Mouse (Mus musculus) cerebellum, postnatal 14 days (tissue): ENCODE results near the gene Fgd4.
A peak's percentile ranks its signal among the peaks of the same experiment; 100 is the strongest.

Source experiments
- DNase-seq, 2 experiments: peaks; one replicate each; pipeline ENCODE4 v3.0.0; 2021; ENCODE audit warnings: mixed read lengths in 2 of 2

The Fgd4 gene

DNA sequence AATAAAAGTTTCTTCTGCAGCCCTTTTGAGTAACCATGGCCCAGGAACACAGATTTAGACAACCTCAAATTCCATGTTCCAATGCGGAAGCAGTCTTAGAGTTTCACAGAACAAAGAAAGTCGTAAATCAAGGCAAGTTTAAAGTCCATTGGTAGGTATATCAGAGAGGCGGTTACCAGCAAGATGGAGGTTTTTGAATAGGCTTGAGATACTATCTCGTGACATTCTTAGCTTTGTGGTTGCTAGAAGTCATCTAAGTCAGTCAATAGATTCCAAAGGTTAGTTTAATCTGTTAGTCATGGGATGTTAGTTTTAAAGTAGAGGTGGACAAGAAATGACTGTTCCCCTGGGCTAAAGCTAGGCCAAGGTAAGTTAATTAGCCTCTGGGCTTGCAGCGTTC, at the start of gene Fgd4:
Fgd4 (minus strand) TSS at position 89 of the 400 bp plus-strand sequence.
- no peak for DNase-seq

DNA sequence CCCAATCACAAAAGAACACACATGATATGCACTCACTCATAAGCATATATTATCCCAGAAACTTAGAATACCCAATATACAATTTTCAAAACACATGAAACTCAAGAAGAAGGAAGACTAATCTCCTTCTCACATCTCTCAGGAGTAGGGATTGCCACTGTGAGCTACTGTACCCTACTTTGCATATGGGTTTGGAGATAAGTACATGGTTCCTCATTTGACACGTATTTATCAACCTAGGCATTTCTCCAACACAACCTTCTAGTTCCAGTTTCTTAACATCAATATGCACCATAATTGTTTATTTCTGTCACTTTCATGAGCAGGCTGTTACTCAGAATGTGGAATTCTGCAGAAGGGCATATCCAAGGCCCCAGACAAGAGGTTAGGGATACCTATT, 44.8 kb upstream of the Fgd4 start:
- no peak for DNase-seq

DNA sequence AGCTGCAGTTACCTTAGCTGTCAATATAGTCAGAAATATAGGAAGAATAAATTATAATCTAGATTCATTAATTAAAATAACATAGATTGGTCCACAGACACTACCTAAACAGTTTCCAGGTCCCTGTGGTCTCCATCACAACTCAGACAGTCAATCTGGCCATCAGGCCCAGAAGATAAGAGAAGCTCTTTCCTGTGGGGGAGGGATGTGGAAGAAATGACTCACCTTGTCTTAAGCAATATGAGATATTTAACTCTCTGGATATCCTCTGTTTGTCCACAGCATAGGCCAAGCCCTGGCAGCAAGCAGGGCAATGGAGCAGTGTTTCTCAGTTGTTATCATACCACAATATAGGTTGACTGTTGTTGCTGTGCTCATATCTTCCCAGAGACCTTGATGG, 33.4 kb upstream of the Fgd4 start:
- no peak for DNase-seq

DNA sequence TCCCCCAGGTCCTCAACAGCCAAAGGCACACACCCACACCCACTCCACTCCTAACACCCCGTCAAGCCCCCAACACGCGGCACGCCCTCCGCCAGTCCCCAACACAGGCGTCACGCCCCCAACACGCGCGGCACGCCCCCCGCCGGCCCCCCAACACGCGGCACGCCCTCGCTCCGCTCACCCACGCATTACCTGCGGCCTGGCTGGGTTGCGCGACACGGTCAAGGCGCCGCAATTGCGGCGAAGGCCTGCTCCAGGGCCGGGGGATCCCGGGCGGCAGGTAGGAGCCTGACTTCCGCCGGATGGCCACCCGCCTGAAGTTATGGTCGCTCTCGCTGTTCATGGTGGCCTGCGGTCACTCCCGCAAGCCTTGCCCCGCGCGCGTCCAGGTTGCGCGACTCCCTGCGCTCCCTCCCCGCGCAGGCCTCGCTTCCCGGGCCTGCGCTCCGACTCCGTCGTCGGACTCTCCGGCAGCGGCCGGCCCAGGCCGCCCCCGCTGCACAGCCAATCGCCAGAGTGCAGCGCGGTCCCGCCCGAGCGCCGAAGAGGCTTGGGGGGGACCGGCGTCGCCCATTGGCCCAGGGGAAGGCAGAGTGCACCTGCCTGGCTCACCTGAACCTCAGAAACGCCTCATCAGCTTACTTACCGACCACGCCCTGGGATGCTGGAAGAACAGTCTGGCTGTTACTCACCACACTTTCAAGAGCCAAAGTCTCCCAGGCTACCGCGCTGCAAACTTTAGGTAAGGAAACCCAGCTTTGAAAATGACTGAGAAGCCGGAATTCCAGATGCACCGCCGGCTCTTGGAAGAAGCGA, 555 bp downstream of the Fgd4 start:
- DNase-seq, result peak; percentile 42 to 47

DNA sequence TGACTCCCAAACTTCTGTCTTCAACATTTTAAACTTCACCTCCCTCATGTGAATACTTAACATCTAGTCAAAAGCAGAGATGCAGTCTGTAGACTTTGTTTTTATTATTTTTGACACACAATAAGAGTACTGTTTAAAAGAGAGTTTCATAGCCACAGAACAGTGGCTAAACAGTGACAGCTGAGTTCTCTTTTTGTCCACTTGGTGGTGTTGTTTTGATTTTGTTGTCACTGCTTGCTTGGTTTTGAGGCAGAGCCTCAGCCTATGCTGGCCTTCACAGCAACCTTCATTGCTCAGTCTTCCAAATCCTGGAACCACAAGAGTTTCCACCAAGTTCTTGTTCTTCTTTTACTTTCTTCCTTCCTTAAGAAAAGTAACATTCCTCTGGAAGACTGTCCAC, 3.8 kb downstream of the Fgd4 start:
- DNase-seq, result no peak

DNA sequence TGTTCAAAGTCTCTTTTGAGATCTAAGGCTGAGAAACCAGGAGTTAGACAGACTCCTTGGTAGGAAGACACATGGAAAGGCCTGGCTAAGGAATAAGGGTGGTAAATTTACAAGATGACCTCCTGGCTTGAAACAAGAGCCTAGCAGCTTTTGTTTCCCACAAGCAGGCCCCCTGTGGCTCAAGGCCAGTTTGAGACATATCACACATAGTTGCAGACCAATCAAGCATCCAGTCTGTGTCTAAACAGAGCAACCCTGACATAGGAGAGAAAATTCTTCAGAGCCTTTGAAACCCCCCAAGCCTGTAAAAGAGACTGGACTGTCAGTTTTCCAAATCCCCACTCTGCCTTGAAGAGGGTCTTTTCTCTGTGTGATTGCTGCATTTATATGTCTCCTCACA, 7.7 kb downstream of the Fgd4 start:
- DNase-seq, result no peak

DNA sequence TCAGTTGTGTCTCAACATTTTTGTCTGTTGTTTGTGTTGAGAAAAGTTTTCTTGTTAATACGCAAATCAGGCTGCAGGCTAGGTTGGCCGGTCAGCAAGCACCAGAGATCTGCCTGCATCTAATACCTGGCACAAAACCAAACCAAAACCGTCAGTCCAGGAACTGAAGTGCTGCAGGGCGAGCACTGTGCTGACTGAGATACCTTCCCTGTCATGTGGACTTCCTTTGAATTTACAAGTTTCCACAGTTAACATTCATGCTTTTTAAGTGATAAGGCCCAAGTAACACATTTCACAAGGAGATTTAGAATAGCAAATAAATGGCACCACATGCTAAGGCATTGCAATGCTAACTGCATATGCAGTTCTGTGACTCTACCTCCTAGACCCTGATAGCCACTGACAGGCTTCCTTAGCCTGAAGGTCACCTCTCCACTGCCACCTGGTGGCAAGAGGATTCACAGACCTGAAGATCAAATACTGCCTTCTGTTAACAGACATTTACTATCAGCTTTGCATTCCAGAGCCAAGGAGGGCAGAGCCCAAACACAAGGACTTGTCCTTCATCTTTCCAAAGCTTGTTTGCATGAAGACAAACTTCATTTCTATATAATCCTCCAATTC, 15.8 kb downstream of the Fgd4 start:
- DNase-seq, result peak; percentile 92

DNA sequence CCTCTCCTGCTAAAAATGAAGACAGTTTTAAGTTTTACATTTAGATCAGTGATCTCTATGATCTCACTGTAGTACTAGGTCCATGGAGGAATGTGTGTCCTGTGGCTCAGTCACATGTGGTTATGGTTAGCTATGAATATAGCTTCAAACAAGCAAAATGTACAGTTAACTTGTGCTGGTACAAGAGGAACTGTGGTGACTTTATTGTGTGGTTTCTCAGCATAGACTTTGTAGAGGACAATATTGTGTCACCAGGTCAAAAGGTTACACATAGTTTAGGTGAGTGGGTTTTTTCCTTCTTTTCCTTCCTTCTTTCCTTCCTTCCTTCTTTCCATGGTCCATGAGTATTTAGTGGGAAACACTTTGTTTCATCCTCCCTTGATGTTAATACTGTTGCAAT, 23.8 kb downstream of the Fgd4 start:
- DNase-seq, result no peak

DNA sequence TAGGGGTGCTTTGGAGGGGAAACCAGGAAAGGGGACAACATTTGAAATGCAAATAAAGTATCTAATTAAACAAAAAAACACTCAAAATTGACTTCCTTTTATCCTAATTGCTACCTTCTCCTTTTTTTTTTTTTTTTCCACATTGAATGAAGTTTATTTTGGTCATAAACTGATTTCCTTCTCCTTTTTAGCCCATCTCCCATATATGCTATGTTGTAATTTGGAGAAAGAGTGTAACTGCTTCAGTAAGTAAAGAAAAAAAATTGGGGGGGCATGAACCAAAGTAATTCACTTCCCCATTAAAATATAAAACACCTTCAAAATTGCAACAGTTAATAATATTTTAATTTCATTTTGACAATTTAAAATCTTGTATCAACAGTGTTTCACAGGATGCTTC, 25.8 kb downstream of the Fgd4 start:
- DNase-seq, result no peak

DNA sequence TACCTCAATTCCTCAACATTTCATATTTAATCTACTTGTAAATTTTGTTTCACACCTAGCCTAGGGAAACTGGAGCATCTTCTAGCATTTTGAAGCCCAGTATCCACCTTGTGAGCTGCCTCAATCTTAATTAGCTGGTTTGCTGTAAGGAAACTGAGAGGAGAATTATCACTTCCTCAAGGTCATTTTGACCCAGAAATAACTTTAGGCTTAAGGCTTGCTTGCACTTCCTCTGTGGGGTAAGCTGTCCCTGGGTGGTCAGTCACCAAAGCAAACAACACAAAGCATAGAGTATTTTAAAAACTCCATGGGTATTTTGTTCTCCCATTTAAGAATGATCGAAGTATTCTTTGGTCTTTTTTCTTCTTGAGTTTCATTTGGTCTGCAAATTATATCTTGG, 27.2 kb downstream of the Fgd4 start:
- DNase-seq, result no peak

DNA sequence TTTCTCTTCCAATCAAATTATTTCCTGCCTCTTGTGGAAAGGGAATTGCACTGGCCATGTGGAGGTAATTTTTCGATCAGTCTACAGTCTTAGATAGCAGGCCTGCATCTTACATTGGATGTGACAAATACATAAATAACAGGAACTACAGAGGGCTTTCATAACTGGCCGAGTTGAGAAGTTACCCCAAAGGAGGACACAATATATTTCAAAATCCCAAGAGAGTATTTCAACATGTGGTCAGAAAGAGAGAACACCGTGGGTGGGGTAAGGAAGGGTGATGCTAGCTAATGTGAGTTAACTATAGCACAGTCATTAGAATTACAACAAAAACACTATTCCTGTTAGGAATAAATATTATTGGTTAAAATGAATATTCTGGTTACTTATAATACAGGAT, 29.0 kb downstream of the Fgd4 start:
- no peak for DNase-seq

DNA sequence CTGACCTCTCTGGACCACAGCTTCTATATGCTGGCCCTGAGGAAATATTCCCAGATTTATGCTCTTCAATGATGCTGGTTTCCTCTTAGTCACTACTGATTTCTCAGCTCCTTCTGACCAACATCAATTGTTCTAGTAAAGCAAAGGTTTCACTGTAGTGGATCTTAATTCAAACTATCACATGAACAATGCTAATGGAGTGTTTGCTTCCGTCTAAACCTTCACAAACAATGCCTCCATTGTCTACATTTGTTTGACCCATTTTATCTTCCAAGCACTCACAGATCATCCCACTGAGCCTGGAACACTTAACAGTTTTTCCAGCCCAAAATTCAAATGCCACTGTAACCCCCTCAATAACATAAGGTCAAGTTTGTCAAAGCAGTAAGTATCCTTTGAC, 33.6 kb downstream of the Fgd4 start:
- no peak for DNase-seq

DNA sequence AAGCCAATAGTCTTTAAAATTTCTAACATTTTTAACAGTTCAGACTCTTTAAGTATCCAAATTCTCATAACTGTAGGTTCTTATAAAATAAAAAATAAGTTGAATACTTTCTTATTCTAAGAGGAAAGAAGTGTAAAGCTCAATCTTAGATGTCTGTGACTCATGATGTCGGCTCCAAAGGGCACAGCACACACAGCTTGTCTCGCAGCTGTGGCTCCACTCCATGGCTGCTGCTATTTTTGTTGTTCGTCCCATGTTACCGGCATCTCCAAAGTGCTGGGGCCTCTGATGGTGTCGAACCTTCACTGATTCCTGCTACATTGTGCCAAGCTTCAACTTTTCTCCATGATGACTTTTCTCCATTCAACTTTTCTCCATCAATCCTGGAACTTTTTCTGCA, 34.1 kb downstream of the Fgd4 start:
- no peak for DNase-seq

DNA sequence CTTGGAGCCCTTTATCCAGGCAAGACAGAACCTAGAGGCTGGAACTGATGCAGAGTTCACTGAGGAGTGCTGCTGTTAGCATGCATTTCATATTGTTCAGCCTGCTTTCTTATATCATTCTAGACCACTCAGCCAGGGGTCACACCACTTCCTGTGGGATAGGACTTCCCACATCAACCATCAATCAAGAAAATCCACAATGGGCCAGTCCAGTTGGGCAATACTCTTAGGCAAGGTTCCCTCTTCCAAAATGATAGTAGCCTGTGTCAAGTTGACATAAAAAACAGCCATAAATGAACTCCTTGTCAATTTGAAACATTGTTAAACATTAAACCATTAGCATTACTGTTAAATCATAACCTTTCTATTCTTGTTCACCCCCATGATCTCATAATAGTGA, 34.6 kb downstream of the Fgd4 start:
- DNase-seq, result no peak

DNA sequence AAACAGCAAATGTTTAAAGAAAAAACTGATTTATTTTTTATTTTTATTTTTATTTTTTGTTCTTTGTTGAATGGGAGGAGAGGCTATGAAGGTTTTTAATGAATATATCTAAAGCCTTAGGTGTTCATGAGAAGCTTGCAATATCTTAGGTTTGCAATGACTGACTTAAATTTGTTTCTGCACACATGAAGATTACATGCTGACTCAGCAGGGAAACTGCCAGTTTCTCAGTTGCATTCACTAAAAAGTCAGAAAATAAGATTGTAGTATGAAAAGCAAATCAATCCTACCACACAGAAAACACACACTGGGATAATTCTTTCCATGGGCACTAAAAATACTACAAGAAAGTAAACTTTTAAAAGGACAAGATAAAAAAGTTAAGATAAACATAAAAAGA, 39.6 kb downstream of the Fgd4 start:
- DNase-seq, result no peak

DNA sequence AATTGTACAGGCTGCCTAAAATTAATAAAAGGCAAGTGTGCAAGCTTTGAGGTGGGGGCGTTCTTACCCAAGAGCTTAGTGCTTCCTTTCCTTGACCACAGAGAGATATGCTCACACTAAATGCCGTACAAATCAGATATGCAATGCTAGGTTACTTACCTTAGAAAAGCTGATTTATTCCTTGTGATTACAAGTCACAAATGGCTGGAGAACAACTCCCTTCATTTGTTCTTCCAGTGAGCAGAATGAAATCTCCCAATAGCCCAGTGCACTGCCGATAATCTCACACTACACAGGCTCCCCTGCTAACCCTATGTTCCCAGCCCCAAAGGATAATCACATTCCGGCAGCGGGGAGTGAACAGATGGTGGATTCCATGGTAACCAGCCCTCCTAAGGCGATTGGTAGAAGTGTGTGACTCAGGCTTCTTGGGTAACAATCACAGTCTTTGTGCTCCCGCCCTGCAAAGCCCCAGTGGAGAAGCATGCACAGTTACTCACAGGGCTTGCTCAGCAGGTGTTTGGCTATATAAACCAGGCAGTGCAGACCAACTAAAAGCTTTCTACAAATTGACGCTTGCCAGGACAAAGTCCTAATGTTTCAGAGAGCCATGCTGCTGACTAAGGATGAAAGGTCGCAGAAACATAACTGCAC, 40.3 kb downstream of the Fgd4 start:
- DNase-seq, result peak; percentile 84 to 90

DNA sequence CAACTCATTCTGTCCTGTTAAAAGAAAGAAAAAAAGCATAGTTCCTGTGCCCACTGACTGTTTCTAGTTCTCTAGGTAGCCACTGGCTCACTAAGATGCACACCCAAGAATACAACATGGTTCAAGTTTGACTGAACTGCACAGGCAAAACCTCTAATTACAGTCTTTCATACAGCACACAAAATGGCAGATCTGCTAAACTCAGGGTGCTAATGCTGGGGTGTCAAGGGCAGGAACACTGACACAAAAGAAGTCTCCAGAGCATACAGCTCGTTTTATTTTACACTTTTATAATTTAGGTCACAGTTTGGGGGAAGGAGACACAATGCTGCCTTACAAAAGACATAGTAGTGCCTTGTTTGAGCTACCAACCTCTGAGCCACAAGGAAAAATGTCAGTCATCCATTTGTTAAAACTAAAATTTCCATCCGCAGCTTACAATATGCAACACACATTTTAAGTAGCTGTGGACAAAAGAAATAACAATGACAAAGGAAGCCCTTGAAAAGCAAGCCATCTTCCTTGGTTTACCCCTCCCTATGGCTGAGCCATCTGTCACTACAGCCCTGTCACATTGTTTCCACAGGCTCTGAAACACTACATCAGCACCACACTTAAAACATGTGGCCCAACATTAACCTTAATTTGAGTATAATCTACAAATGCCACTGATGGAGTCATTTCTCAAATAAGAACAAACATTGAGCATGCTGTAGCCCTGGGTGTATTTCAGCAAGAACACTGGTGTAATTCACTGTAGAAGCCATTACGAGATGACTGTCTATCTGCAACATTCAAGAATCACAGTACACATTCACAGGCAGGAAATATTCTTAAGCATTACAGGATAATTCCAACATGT, 41.1 kb downstream of the Fgd4 start:
- DNase-seq, result peak in 1 of 2 experiments; percentile 65

DNA sequence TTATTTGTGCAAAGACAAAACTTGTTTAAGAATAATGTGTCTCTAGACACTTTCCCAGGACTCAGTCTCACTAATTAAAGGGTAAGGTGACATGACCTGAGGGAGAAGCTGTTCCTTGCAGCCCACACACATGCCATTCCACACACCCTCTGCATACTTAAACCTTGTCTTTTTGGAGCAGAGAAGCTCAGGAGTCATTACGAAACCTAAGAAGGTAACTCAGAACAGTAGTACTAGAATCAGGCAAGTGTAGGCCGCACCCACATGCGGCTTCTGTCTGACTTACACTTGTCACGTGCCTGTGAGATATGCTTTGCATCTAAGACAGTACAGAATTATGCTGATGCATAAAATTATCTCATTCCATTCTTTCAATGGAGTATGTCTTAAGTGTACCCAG, 42.6 kb downstream of the Fgd4 start:
- no peak for DNase-seq

DNA sequence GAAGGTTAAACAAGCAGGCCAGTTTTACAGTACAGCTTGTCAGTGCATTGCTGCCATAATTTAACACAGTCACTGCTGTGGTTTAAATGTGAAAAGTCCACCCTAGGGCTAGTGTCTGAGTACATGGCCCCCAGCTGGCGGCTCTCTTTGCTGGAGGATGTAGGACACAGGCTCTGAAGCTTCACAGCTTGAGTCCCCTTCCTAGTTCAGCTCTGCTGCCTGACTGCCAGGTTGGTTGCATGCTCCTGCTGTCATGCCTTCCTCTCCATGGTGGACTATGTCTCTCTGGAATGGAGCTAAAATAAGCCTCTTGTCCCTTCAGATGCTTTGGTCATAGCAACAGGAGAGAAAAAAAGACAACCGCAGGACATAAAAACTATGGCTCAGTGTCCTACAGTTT, 46.3 kb downstream of the Fgd4 start:
- peak; percentile 54 to 78 for DNase-seq

DNA sequence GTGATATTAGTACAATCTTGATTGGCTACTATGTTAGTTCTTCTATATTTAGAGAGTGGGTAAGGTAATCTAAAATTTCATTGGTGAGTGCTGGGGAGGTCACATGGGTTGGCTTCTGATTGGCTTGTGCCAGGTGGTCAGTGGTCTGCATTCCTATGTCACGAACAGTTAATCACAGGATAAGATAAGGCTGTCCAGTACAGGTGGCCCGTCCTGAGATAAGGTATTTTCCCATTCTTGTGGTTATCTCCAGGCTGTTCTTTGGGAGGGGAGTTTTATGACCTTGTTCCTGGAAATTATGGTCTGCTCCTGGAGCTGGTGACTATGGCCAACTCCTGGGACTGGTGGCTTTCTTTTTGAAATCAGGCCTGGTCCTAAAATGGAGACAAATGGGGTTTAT, 48.2 kb downstream of the Fgd4 start:
- DNase-seq, result no peak

DNA sequence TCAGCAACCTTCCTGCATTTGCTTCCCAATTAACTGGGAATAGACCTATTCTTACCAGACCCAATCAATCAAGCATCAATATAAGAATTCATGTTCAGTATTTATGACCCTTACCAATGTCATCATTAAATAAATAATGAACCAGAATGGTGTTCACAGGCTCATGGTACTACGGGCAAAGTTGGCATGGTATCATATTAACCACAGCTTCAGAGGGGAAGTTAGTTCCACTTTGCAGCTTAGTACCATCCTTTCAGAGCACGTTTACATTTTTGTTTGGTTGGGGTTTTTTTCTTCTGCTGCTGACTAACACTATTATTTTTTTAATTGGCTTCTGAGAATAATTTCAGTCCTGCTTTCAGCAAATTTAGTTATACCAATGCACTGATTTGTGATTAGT, 51.2 kb downstream of the Fgd4 start:
- DNase-seq, result no peak

DNA sequence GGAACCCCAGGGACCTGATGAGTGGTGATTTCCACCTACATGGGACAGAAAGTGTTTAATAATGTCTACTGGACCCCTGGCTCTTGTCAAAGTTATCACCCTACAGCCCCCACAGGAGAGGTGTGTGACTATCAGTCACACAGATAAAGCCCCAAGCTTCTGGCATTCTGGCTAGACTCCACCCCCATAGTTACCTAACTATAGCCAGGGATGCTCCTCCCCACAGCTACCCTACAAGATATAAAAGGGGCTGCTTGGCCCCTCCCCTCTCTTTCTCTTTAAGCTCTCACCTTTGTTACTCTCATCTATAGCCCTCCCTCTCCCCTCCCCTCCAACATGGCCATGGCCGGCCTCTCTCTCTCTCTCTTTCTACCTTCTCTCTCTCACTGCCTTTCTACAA, 53.7 kb downstream of the Fgd4 start:
- DNase-seq, result no peak

DNA sequence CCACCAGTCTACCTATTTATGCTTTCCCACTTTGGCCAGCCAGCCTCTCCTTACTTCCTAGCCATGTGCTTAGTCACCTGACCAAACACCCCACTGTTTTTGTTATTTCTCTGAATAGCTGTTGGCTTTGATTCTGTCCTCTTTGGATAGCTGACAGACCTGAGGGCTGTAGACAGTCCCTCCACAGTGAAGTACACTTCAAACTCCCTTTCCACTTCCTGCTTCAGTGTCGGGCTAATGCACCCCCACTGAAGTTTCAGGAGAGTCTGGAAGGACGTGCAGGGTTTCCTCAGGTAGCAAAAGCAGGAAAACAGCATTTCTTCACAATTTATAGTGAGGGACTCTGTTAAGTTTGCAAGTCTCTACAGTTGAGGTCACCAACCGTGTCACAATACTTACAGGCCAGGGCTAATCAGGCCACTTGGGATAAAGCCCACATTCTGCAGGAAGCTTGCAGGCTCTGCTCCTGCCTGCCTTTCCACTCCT, 57.4 kb downstream of the Fgd4 start:
- peak; percentile 65 to 83 for DNase-seq
